Mouse (Mus musculus) heart, adult 2 months (tissue): ENCODE measurements around the gene Foxo1. TPM values are rescaled to one million over a fixed set of nuclear protein-coding genes. Genes with fewer than 3 reads are reported as not detected.

Experiments
- DNase-seq, 2 experiments: peaks; one replicate each; pipeline ENCODE4 v3.0.0; 2021
- H3K27ac ChIP-seq: fragments of 200-600 bp; 2 replicates; pipeline ENCODE4 v1.8.1; 2022
- H3K27me3 ChIP-seq: fragments of 200-500 bp; 2 replicates; pipeline ENCODE4 v1.6.1; 2012; ENCODE audit warnings: mild to moderate bottlenecking, low read length, inconsistent platforms, mixed read lengths; ENCODE audit not compliant: control insufficient read depth, insufficient read depth
- H3K36me3 ChIP-seq: fragments of 200-500 bp; 2 replicates; pipeline ENCODE4 v1.6.1; 2012; ENCODE audit warnings: low read length, inconsistent platforms; ENCODE audit not compliant: control insufficient read depth, insufficient read depth
- H3K4me1 ChIP-seq: fragments of 200-500 bp; 2 replicates; pipeline ENCODE4 v1.6.1; 2011; ENCODE audit warnings: low read length; ENCODE audit not compliant: control insufficient read depth, insufficient read depth
- H3K4me3 ChIP-seq: fragments of 200-600 bp; 2 replicates; pipeline ENCODE4 v1.8.1; 2022
- H3K79me2 ChIP-seq: fragments of 200-500 bp; replicated peaks from 2 replicates; pipeline ENCODE4 v1.6.1; 2012; ENCODE audit warnings: mild to moderate bottlenecking, inconsistent platforms, low read length, moderate library complexity, mixed read lengths; ENCODE audit not compliant: control insufficient read depth, insufficient read depth
- H3K9ac ChIP-seq: fragments of 200-500 bp; 2 replicates; pipeline ENCODE4 v1.6.1; 2012; ENCODE audit warnings: low read depth, mild to moderate bottlenecking, control low read depth, inconsistent platforms, low read length, mixed read lengths
- CTCF ChIP-seq: fragments of 200-600 bp; IDR thresholded peaks from 2 replicates; pipeline ENCODE4 v1.8.1; 2022; ENCODE audit warnings: antibody characterized with exemption, mild to moderate bottlenecking, moderate library complexity
- EP300 ChIP-seq: fragments of 200-500 bp; IDR thresholded peaks from 2 replicates; pipeline ENCODE4 v1.6.1; 2011; ENCODE audit warnings: low read depth, low read length, control low read depth; ENCODE audit not compliant: insufficient read depth
- POLR2A ChIP-seq: fragments of 200-500 bp; IDR thresholded peaks from 2 replicates; pipeline ENCODE4 v1.6.1; 2011; ENCODE audit warnings: mild to moderate bottlenecking, low read depth, low read length, control low read depth; ENCODE audit not compliant: insufficient read depth
- WGBS: fragments of 180-500 bp; shearing (Covaris S2); methylation state at CpG from one replicate; pipeline ENCODE4 v1.1.7; 2018; 5-methylcytosine and 5-hydroxymethylcytosine counted together
- intact Hi-C: fragments of 180-260 bp; cut with DNase I; formaldehyde crosslinking; loops from one replicate; pipeline ENCODE4 v1.15.1; 2025
- long read RNA-seq: library from polyadenylated mRNA; stranded (forward); transcript quantifications from one replicate; pipeline ENCODE4 v2.0.0, GENCODE M21; 2021
- polyA plus RNA-seq: library from polyadenylated mRNA; depleted of rRNA; stranded (reverse); fragments of >200 nt; gene quantifications from 2 replicates; pipeline ENCODE4 v1.2.3, GENCODE M21; 2012; rRNA removed
- total RNA-seq, 2 experiments: library from RNA; stranded (reverse); gene quantifications; 2 replicates each; pipeline ENCODE4 v1.2.3; 2021

Foxo1 gene
- 10 to 100 TPM; 12.2 to 12.9 TPM for total RNA-seq
- 7.7 and 10.7 TPM in 2 replicates for polyA plus RNA-seq
- long read RNA-seq, full-length matches to known transcripts: 4 of 8 reads
- long read RNA-seq, partial matches to known transcripts: 2 of 8 reads
- long read RNA-seq, other reads (novel, unspliced or antisense): 2 of 8 reads

DNA sequence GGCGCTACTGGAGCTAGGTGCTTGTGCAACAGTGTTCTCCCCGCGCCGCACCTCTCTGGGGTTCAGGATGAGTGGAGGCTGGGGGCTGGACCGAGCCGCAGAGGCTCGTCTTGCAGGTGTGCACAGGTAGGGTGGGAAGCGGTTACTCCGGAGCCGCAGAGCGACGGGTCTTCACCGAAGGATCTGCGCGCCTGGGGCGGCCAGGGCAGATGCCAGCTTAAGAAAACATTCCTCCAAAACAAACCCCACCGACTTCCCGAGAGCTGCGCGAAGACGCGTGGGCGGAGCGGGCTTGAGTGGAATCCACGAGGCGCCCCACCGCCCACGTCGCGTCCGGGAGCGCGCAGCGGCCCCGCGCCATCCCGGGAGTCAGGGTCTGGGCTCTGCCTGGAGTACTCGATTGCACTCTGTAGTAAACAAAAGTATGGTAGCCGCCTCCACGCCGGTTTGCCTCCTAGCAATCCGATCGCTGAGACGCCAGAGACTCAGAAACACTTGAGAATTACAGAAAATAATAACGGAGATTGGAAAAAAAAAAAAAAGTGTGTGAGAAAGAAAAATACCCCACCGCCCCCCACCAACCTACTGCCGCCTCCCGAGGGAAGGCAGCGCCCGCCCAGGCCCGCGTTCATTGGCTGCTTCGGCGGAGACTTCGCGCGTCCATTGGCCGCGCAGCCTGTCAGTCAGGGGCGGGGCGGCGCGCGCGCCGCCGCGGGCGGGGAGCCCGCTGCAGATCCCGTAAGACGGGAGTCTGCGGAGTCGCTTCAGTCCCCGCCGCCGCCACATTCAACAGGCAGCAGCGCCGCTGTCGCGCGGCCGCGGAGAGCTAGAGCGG, at the start of gene Foxo1:
TSS of gene Foxo1 (plus strand) at position 685 of the 835 bp plus-strand sequence.
- WGBS: 1% methylated on average over 84 of the region's 85 CpGs
- intact Hi-C loops: loop anchor here (2.0 to 5.0 kb wide), 5 partner anchors 74 to 419 kb away; no protein-coding TSS in a partner anchor
- H3K27me3 ChIP-seq: no peaks in the 10 kb centered on the region

DNA sequence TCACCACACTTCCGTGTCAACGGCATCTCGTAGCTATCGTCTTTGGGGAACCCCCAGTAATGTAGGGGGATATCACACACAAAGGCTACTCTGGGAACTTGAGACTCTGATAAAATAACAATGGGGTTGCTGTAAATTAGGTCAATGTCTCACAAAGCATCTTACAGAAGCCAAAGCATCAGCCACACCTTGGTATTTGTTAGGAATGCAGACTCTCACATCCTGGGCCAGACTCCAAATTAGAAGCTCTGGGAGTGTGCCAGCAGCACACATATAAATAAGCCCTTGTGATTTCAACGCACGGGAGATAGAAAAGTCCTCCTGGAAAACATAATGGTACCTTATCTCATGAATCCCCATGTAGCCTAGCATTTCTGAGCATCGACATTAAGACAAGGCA, 49.3 kb upstream of the Foxo1 start:
- 12% methylated on average over 7 of the region's 7 CpGs for WGBS
- H3K27ac ChIP-seq: no peak overlapping the region
- H3K36me3 ChIP-seq: no peaks in the 10 kb centered on the region
- H3K4me3 ChIP-seq: no peak overlapping the region
- H3K9ac ChIP-seq: no peak overlapping the region
- no peaks in the 10 kb centered on the region for H3K4me1 ChIP-seq
- H3K27me3 ChIP-seq: no peaks in the 10 kb centered on the region
- TF ChIP-seq CTCF (no peak), EP300 (no peak), POLR2A (no peak)
- no peaks in the 10 kb centered on the region for H3K79me2 ChIP-seq
- intact Hi-C loops: no loop called here
- peak in 1 of 2 experiments; percentile 7 for DNase-seq

More for the DNA sequence above, at the start of gene Foxo1:
- H3K4me3 ChIP-seq: peak within 1 kb of the TSS; percentile 93
- H3K9ac ChIP-seq: peak within 1 kb of the TSS; percentile 93
- peak; percentile 94 to 97 for DNase-seq
- H3K27ac ChIP-seq: peak within 1 kb of the TSS; percentile 99
- H3K4me1 ChIP-seq: peaks cover 7% of the 10 kb centered on the region
- peaks cover 2% of the 10 kb centered on the region for H3K79me2 ChIP-seq
- TF ChIP-seq CTCF: peak; percentile 29; the same call in 1 of the 2 replicates
- TF ChIP-seq POLR2A: peak; percentile 89
- no peak for TF ChIP-seq EP300
- peaks cover 14% of the 10 kb centered on the region for H3K36me3 ChIP-seq

DNA sequence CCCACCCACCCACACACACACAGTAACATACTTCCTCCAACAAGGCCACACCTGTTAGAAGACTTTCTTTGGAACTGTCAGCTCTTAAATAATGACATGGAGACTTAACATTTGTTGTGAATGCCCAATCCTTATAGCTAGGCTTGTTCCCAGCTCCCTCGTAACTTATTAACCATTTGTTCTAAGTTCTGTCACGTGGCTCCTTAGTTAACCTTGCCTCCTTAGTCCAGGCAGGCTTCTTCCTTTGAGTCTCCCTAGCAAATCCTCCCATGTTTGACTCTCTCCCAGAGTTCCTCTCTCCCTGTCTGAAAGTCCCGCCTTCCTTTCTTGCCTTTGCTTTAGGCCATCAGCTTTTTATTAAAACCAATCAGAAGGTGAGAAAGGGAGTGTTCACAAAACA, 47.1 kb upstream of the Foxo1 start:
- H3K4me1 ChIP-seq: no peaks in the 10 kb centered on the region
- no peak for DNase-seq
- H3K27me3 ChIP-seq: no peaks in the 10 kb centered on the region
- H3K4me3 ChIP-seq: no peak overlapping the region
- no peak for TF ChIP-seq POLR2A
- TF ChIP-seq CTCF: no peak
- TF ChIP-seq EP300: no peak
- no peak overlapping the region for H3K27ac ChIP-seq
- no peaks in the 10 kb centered on the region for H3K36me3 ChIP-seq
- H3K79me2 ChIP-seq: no peaks in the 10 kb centered on the region
- intact Hi-C loops: no loop called here
- WGBS: 90% methylated on average over 3 of the region's 3 CpGs
- no peak overlapping the region for H3K9ac ChIP-seq

GRCm38 (mm10) chr3:52221931-52222330, 46.2 kb upstream of the Foxo1 start:
- intact Hi-C loops: no loop called here
- WGBS: 17% methylated on average over 5 of the region's 5 CpGs
- DNase-seq: peak in 1 of 2 experiments; percentile 8
- no peaks in the 10 kb centered on the region for H3K27me3 ChIP-seq
- H3K79me2 ChIP-seq: no peaks in the 10 kb centered on the region
- TF ChIP-seq POLR2A: no peak
- TF ChIP-seq EP300: no peak
- TF ChIP-seq CTCF: no peak
- no peaks in the 10 kb centered on the region for H3K36me3 ChIP-seq
- no peak overlapping the region for H3K4me3 ChIP-seq
- no peak overlapping the region for H3K9ac ChIP-seq
- H3K4me1 ChIP-seq: no peaks in the 10 kb centered on the region
- H3K27ac ChIP-seq: no peak overlapping the region

- Histone ChIP-seq H3K79me2 (no peaks in the 10 kb centered on the region), H3K4me3 (no peak overlapping the region), H3K9ac (no peak overlapping the region), H3K27ac (no peak overlapping the region), H3K27me3 (no peaks in the 10 kb centered on the region), H3K36me3 (no peaks in the 10 kb centered on the region), H3K4me1 (no peaks in the 10 kb centered on the region)
- WGBS: 83% methylated on average over 4 of the region's 4 CpGs
- intact Hi-C loops: no loop called here
- TF ChIP-seq CTCF (peak; percentile 20), EP300 (no peak)
- no peak for DNase-seq
Measured at GRCm38 (mm10) chr3:52236488-52236887, 31.6 kb upstream of the Foxo1 start.

DNA sequence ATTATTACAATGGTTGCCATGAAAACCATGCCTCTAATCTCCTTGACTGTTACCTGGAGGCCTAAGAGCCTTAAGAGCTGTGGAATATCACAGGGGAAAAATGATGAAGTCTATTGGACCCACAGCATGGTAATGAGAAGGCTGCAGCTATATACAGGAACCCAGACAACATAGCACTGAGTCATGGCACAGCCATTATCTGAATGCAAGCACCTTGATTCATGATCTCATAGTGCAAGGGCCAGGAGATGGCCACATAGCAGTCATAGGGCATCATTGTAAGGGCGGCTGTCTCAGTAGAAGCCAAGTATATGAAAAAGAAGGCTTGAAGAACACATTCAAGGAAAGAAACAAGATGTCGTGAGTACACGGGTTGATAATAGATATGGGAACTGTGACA, 31.0 kb upstream of the Foxo1 start:
- TF ChIP-seq POLR2A: no peak
- no peak for TF ChIP-seq CTCF
- TF ChIP-seq EP300: no peak
- H3K36me3 ChIP-seq: no peaks in the 10 kb centered on the region
- no peaks in the 10 kb centered on the region for H3K79me2 ChIP-seq
- 84% methylated on average over 3 of the region's 3 CpGs for WGBS
- H3K4me1 ChIP-seq: no peaks in the 10 kb centered on the region
- no peak overlapping the region for H3K27ac ChIP-seq
- H3K9ac ChIP-seq: no peak overlapping the region
- H3K27me3 ChIP-seq: no peaks in the 10 kb centered on the region
- H3K4me3 ChIP-seq: no peak overlapping the region
- intact Hi-C loops: no loop called here
- no peak for DNase-seq
